Mouse (Mus musculus) hindbrain, embryonic 12.5 days (tissue): ENCODE data around the gene Sae1. TPM values are rescaled to one million over a fixed set of nuclear protein-coding genes. Genes with fewer than 3 reads are reported as not detected.

ENCODE experiments used
- ATAC-seq: fragments of 200-750 bp; cut with Nextera tagmentation; 2 replicates; pipeline ENCODE4 v1.8.0; 2017; ENCODE audit warnings: moderate TSS enrichment; ENCODE audit not compliant: low FRiP score
- H3K27ac ChIP-seq: fragments of 300-500 bp; sonication (generic); 2 replicates; pipeline ENCODE4 v1.5.1; 2016; ENCODE audit warnings: mild to moderate bottlenecking
- H3K27me3 ChIP-seq: fragments of 300-500 bp; sonication (generic); 2 replicates; pipeline ENCODE4 v1.6.1; 2016; ENCODE audit warnings: mild to moderate bottlenecking
- H3K36me3 ChIP-seq: fragments of 300-500 bp; sonication (generic); 2 replicates; pipeline ENCODE4 v1.6.1; 2016; ENCODE audit warnings: mild to moderate bottlenecking
- H3K4me1 ChIP-seq: fragments of 300-500 bp; sonication (generic); 2 replicates; pipeline ENCODE4 v1.6.1; 2016
- H3K4me2 ChIP-seq: fragments of 300-500 bp; sonication (generic); replicated peaks from 2 replicates; pipeline ENCODE4 v1.6.1; 2016; ENCODE audit warnings: mild to moderate bottlenecking
- H3K4me3 ChIP-seq: fragments of 300-500 bp; sonication (generic); 2 replicates; pipeline ENCODE4 v1.5.1; 2016; ENCODE audit warnings: mild to moderate bottlenecking
- H3K9ac ChIP-seq: fragments of 300-500 bp; sonication (generic); 2 replicates; pipeline ENCODE4 v1.6.1; 2016; ENCODE audit warnings: mild to moderate bottlenecking, moderate library complexity
- H3K9me3 ChIP-seq: fragments of 300-500 bp; sonication (generic); replicated peaks from 2 replicates; pipeline ENCODE4 v1.6.1; 2016; ENCODE audit warnings: mild to moderate bottlenecking
- WGBS: fragments of 180-500 bp; shearing (Covaris S2); methylation state at CpG from one replicate; pipeline ENCODE4 v1.1.7; 2016; 5-methylcytosine and 5-hydroxymethylcytosine counted together
- polyA plus RNA-seq: library from polyadenylated mRNA; unstranded; fragments of >200 nt; fragmentation: Nextera tagmentation; extraction: Ambion mirVana; gene quantifications from 2 replicates; pipeline ENCODE4 v1.2.1, GENCODE M21; 2016

Sae1 gene
- polyA plus RNA-seq, 1 experiment from 2014 or later, result 307 TPM

DNA sequence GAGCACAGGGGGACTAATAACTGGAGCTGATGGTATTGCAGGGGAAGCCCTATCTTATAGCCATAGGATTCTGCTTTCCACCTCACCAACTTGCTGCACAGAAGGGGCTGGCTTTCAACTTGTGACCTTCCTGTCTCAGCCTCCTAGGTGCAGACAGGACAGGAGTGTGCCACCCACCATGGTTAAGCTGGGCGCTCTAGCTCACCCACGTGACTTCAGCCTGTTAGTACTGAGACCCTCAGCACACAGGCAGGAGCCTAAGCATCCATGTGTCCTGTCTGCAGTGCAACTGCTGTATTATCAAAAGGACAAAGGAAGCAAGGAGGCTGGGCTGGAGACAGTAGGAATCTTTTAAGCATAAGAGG is 61.0 kb downstream of the Sae1 start:
- peak; percentile 32; the same call in 1 of the 2 replicates for ATAC-seq
- H3K4me1 ChIP-seq, result peaks cover 3% of the 10 kb centered on the region; the same call in 1 of the 2 replicates
- no peak overlapping the region for H3K27ac ChIP-seq
- peaks cover 37% of the 10 kb centered on the region for H3K36me3 ChIP-seq
- no peaks in the 10 kb centered on the region for H3K27me3 ChIP-seq
- H3K4me3 ChIP-seq, result no peak overlapping the region
- no peak overlapping the region for H3K4me2 ChIP-seq
- 81% methylated on average over 2 of the region's 2 CpGs for whole genome bisulfite sequencing
- no peak overlapping the region for H3K9ac ChIP-seq
- H3K9me3 ChIP-seq, result no peaks in the 10 kb centered on the region

DNA sequence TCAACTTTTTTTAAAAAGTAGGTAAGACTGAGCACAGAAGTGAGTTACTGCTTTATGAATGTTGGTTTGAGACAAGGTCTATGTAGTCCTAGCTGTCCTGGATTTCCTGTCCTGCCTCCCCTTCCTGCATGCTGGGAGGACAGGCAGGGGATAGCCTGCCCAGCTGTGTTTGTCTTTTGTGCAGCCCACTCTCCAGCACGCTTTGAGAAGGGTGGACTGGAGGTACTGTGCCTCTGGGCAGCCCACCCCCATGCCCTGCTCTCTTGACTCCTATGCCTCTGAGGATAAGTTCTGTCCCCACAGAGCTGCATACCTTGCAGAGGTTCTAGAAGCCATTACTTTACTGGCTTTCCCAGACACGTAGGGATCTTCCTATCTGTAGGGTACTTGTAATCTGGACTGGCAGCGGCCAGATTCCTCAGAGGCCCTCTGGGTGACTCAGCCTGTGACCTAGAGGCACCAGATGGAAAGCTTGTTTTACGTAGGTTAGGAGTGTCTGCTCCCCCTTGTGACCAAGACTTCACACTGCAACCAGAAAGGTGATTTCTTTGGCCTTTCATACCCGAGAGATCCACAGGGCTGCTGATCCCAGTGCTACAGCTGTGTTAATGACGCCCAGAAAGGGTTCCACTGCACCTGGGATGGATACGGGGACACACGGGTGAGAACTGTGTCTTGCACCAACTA is 61.5 kb downstream of the Sae1 start:
- peaks cover 37% of the 10 kb centered on the region for H3K36me3 ChIP-seq
- H3K27ac ChIP-seq, result no peak overlapping the region
- H3K4me1 ChIP-seq, result peaks cover 3% of the 10 kb centered on the region; the same call in 1 of the 2 replicates
- H3K27me3 ChIP-seq, result no peaks in the 10 kb centered on the region
- ATAC-seq, result peak; percentile 48
- no peak overlapping the region for H3K9ac ChIP-seq
- H3K4me3 ChIP-seq, result no peak overlapping the region
- H3K9me3 ChIP-seq, result no peaks in the 10 kb centered on the region
- WGBS, result 43% methylated on average over 8 of the region's 8 CpGs
- H3K4me2 ChIP-seq, result no peak overlapping the region

GRCm38 (mm10) chr7:16324661-16325060 is 62.9 kb downstream of the Sae1 start:
- 91% methylated on average over 7 of the region's 7 CpGs for WGBS
- Histone ChIP-seq H3K9me3 (no peaks in the 10 kb centered on the region), H3K4me2 (no peak overlapping the region), H3K27ac (no peak overlapping the region), H3K27me3 (no peaks in the 10 kb centered on the region), H3K36me3 (peaks cover 23% of the 10 kb centered on the region), H3K9ac (no peak overlapping the region), H3K4me3 (no peak overlapping the region), H3K4me1 (peaks cover 3% of the 10 kb centered on the region; the same call in 1 of the 2 replicates)
- no peak for ATAC-seq

DNA sequence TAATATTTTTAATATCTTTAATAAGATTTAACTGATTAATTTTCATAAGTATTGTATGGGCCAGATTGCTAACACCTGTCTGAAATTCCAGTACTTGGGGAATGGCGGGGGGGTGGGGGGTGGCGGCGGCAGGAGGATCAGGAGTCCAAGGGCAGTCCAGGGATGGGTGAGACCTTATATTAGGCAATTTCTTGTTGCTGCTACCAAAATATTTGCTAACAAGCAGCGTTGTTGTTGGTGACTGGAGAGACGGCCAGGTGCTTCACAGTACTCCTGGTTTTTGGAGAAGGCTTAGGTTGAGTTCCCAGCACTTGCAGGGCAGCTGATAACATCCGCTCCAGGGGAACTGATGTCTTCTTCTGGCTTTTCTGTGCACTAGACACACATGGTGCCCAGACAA is 67.1 kb downstream of the Sae1 start:
- Histone ChIP-seq H3K9me3 (no peaks in the 10 kb centered on the region), H3K4me2 (no peak overlapping the region), H3K4me3 (no peak overlapping the region), H3K36me3 (peaks cover 8% of the 10 kb centered on the region; the same call in 1 of the 2 replicates), H3K9ac (no peak overlapping the region), H3K4me1 (no peaks in the 10 kb centered on the region), H3K27me3 (no peaks in the 10 kb centered on the region), H3K27ac (no peak overlapping the region)
- WGBS, result 90% methylated on average over 6 of the region's 6 CpGs
- no peak for ATAC-seq

- Histone ChIP-seq H3K27ac (no peak overlapping the region), H3K9me3 (no peaks in the 10 kb centered on the region), H3K36me3 (peaks cover 8% of the 10 kb centered on the region; the same call in 1 of the 2 replicates), H3K4me1 (no peaks in the 10 kb centered on the region; the same call in 1 of the 2 replicates), H3K4me2 (no peak overlapping the region), H3K27me3 (no peaks in the 10 kb centered on the region; the same call in 1 of the 2 replicates), H3K9ac (no peak overlapping the region), H3K4me3 (no peak overlapping the region)
- 96% methylated on average over 4 of the region's 4 CpGs for WGBS
- ATAC-seq, result no peak
Measured at GRCm38 (mm10) chr7:16319216-16319615, 68.4 kb downstream of the Sae1 start.

DNA sequence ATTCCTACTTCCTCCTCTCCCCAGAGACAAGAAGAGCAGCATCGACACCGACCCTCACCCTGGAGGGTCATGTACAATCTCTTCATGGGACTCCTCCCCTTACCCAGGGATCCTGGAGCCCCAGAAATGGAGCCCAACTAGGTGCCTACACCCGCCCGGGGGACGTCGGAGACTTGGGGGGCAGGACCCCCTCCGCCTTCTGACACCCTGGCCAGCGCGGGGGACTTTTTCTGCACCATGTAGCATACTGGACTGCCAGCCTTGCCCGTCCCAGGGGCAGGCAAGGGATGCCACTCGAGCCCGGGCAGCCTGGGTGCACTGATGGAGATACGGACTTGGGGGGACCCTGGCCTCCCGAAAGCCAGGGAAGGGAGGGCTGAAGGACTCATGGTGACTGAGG is 70.5 kb downstream of the Sae1 start:
- no peak overlapping the region for H3K4me3 ChIP-seq
- H3K36me3 ChIP-seq, result peaks cover 8% of the 10 kb centered on the region; the same call in 1 of the 2 replicates
- H3K9me3 ChIP-seq, result no peaks in the 10 kb centered on the region
- H3K27ac ChIP-seq, result no peak overlapping the region
- H3K4me2 ChIP-seq, result no peak overlapping the region
- ATAC-seq, result no peak
- H3K27me3 ChIP-seq, result no peaks in the 10 kb centered on the region; the same call in 1 of the 2 replicates
- H3K9ac ChIP-seq, result 0 out of 2 replicates have a peak overlapping the region, but pooled peaks have one; percentile 0
- WGBS, result 78% methylated on average over 14 of the region's 14 CpGs
- H3K4me1 ChIP-seq, result peaks cover 16% of the 10 kb centered on the region

DNA sequence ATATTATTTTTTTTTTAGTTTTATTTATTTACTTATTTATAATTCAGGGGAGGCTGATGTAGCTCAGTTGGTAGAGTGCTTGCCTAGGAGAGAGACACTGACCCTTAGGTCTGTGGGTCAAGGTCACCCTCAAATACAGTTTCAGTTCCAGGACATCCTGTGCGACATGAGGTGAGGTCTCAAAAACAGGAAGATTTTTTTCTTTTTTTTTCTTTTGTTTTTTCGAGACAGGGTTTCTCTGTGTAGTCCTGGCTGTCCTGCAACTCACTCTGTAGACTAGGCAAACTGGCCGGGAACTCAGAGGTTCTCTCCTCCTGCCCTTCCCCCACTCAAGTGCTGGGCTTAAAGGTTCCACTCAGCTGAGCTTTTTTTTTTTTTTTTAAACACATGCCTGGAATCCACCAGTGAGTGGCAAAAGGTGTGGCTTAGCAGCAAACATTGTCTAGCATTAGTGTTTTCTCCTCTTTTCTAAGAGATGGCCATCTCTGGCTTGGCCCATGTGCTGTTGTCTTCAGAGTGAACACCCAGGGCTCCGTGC is 72.3 kb downstream of the Sae1 start:
- Histone ChIP-seq H3K9ac (no peak overlapping the region), H3K27me3 (peaks cover 11% of the 10 kb centered on the region), H3K27ac (no peak overlapping the region), H3K36me3 (peaks cover 8% of the 10 kb centered on the region; the same call in 1 of the 2 replicates), H3K9me3 (no peaks in the 10 kb centered on the region), H3K4me1 (peaks cover 34% of the 10 kb centered on the region), H3K4me3 (no peak overlapping the region), H3K4me2 (no peak overlapping the region)
- no peak for ATAC-seq
- WGBS, result 72% methylated on average over 4 of the region's 4 CpGs

DNA sequence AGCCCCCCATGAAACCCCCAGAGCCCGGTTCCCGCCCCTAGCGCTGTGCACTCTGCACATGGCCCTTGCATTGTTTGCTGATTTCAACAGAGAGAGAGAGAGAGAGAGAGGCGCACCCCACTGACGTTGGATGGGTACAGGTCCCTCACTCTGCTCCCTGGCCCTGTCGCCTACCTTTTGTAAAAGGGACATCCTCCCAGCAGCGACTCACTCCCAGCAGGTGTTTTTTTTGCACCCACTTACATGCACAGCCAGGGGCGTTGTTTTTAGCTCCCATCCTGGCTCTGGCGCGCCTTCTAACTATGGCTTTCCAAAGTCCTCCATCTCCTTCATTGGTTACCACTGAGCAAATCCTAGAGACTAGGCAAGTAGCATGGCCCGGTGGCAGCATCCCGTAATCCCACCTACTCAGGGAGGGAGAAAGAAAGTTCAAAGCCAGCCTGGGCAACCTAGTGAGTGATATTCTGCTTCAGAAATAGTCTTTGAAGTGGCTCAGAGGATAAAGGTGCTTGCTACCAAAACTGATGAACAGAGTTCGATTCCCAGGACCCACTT is 73.3 kb downstream of the Sae1 start:
- H3K4me2 ChIP-seq, result peak overlapping the region; percentile 99
- WGBS, result 7% methylated on average over 13 of the region's 13 CpGs
- no peaks in the 10 kb centered on the region for H3K9me3 ChIP-seq
- H3K27me3 ChIP-seq, result peaks cover 15% of the 10 kb centered on the region
- H3K27ac ChIP-seq, result peak overlapping the region; percentile 96
- H3K4me3 ChIP-seq, result peak overlapping the region; percentile 71
- ATAC-seq, result no peak; the same call in 1 of the 2 replicates
- H3K9ac ChIP-seq, result peak overlapping the region; percentile 91
- H3K4me1 ChIP-seq, result peaks cover 44% of the 10 kb centered on the region
- peaks cover 8% of the 10 kb centered on the region; the same call in 1 of the 2 replicates for H3K36me3 ChIP-seq

DNA sequence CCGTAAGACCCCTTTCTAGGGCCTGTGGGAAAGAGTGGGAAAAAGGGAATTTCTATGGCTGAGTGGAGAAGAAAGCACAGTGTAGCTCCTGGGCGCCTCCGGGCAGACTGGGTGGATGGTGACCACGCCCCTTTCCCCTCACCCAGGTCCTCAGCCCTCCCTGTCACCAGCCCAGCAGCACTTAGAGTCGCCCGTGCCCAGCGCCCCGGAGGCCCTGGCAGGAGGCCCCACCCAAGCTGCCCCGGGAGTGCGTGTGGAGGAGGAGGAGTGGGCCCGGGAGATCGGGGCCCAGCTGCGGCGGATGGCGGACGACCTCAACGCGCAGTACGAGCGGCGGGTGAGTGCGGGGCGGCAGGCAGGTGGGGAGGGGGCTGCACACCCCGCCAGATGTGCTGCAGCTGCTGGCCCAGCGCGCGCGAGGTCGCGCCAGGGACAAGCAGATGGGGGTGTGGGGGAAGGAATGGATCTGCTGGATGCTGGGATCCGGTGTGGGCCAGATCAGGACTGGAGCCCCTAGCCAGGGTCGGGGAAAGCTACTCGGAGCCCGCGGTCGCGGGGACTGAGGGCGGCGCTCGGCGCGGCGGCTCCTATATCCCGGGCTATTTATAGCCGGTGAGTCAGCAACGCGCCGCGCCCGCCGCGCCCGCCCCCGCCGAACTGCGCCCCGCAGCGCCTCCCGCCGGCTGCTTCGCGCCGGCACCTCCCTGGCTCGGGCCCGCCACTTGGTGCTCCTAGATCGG is 74.0 kb downstream of the Sae1 start:
- peak; percentile 69 for ATAC-seq
- under 1% methylated on average over 50 of the region's 66 CpGs for WGBS
- H3K4me1 ChIP-seq, result peaks cover 50% of the 10 kb centered on the region

GRCm38 (mm10) chr7:16312672-16313311 is 74.8 kb downstream of the Sae1 start:
- peak overlapping the region; percentile 99 for H3K4me2 ChIP-seq
- 1% methylated on average over 12 of the region's 12 CpGs for WGBS
- peaks cover 15% of the 10 kb centered on the region for H3K27me3 ChIP-seq
- H3K36me3 ChIP-seq, result peaks cover 8% of the 10 kb centered on the region; the same call in 1 of the 2 replicates
- peak; percentile 16; the same call in 1 of the 2 replicates for ATAC-seq
- H3K9me3 ChIP-seq, result no peaks in the 10 kb centered on the region
- H3K9ac ChIP-seq, result peak overlapping the region; percentile 91
- H3K27ac ChIP-seq, result peak overlapping the region; percentile 96
- peaks cover 51% of the 10 kb centered on the region for H3K4me1 ChIP-seq
- peak overlapping the region; percentile 71 for H3K4me3 ChIP-seq

More for the DNA sequence above, 74.0 kb downstream of the Sae1 start:
- Histone ChIP-seq H3K27ac (peak overlapping the region; percentile 96), H3K9ac (peak overlapping the region; percentile 91), H3K36me3 (peaks cover 8% of the 10 kb centered on the region; the same call in 1 of the 2 replicates), H3K27me3 (peaks cover 15% of the 10 kb centered on the region), H3K9me3 (no peaks in the 10 kb centered on the region), H3K4me2 (peak overlapping the region; percentile 99), H3K4me3 (peak overlapping the region; percentile 71)

GRCm38 (mm10) chr7:16312011-16312671 is 75.5 kb downstream of the Sae1 start:
- no peak for ATAC-seq
- H3K4me1 ChIP-seq, result peaks cover 51% of the 10 kb centered on the region
- H3K9ac ChIP-seq, result peak overlapping the region; percentile 91
- peak overlapping the region; percentile 99 for H3K4me2 ChIP-seq
- H3K9me3 ChIP-seq, result no peaks in the 10 kb centered on the region
- H3K36me3 ChIP-seq, result peaks cover 1% of the 10 kb centered on the region; the same call in 1 of the 2 replicates
- peak overlapping the region; percentile 71 for H3K4me3 ChIP-seq
- peak overlapping the region; percentile 96 for H3K27ac ChIP-seq
- H3K27me3 ChIP-seq, result peaks cover 15% of the 10 kb centered on the region
- under 1% methylated on average over 48 of the region's 49 CpGs for WGBS
